Mouse (Mus musculus): ENCODE measurements around the gene A930033H14Rik. TPM values are rescaled to one million over a fixed set of nuclear protein-coding genes. Genes with fewer than 3 reads are reported as not detected.

A930033H14Rik gene
- total and polyA plus RNA-seq, 3 experiments: 0.61 to 1.1 (median 1.1) TPM

DNA sequence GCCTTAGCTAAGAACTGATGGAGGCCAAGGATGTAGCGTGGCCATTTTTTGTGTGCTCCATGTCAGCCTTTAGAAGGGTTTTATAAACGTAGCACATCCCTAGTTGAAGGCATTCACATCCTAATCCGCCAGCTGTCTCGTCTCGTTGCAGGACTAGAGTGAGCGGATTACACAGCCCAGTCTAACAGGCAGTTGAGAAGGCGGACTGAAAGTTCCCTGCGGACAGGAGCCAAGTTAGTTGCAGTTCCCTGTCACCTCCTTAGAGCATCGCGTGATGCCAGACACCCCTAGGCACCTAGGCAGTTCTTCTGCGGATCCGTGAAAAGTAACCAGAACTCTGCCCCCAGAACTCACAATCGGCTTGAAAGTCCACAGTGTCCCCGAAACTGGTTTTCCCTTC is 922 bp downstream of the A930033H14Rik start:
- DNase-seq: peak; percentile 61 to 70

DNA sequence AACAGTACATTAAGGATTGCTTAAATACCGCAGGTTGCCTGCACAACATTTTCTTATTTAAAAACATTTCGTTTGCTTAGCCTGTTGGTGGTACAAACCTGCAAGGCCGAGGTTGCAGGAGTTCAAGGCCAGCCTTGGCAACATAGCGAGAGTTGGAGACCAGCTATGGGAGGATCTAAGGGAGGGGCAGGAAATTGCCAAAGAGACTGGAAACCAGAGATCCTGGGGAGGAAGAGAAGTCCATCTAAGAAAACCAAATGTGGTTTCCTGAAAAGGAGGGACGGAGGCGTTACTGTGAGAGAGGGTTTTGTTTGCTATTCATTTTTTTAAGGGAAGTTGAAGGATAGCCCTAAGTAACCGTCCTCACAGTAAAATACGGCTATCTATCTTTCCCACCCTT is 1.3 kb downstream of the A930033H14Rik start:
- intact Hi-C loops (cut with DNase I): no loop called here
- Histone ChIP-seq H3K79me2 (replicated peaks; ENCODE audit: control insufficient read depth, insufficient read depth, low read length) (no peaks in the 10 kb centered on the region), H3K9ac (ENCODE audit: low read depth, low read length) (peak overlapping the region; percentile 59), H3K36me3 (ENCODE audit: control insufficient read depth, insufficient read depth, low read length) (no peaks in the 10 kb centered on the region), H3K27ac (peak overlapping the region; percentile 98), H3K27me3 (ENCODE audit: control insufficient read depth, insufficient read depth, low read length) (no peaks in the 10 kb centered on the region), H3K4me1 (ENCODE audit: control insufficient read depth, insufficient read depth, low read length) (peaks cover 10% of the 10 kb centered on the region), H3K4me3 (peak overlapping the region; percentile 88)
- 34% methylated on average over 8 of the region's 8 CpGs for WGBS
- peak; percentile 55 to 64 for DNase-seq
- TF ChIP-seq EP300 (IDR thresholded peaks at IDR 0.05; ENCODE audit: insufficient read depth, low read depth, low read length): no peak
- no peak for TF ChIP-seq POLR2A (IDR thresholded peaks at IDR 0.05; ENCODE audit: insufficient read depth, low read depth, low read length)
- no peak for TF ChIP-seq CTCF (IDR thresholded peaks at IDR 0.05)

More for the DNA sequence above, 922 bp downstream of the A930033H14Rik start:
- H3K27ac ChIP-seq: peak overlapping the region; percentile 98
- no peaks in the 10 kb centered on the region for H3K27me3 ChIP-seq (ENCODE audit: control insufficient read depth, insufficient read depth, low read length)
- peaks cover 10% of the 10 kb centered on the region for H3K4me1 ChIP-seq (ENCODE audit: control insufficient read depth, insufficient read depth, low read length)
- H3K79me2 ChIP-seq (replicated peaks; ENCODE audit: control insufficient read depth, insufficient read depth, low read length): no peaks in the 10 kb centered on the region
- H3K36me3 ChIP-seq (ENCODE audit: control insufficient read depth, insufficient read depth, low read length): no peaks in the 10 kb centered on the region
- intact Hi-C loops (cut with DNase I): loop anchor here (1.0 to 2.0 kb wide), 4 partner anchors 25 to 95 kb away; no protein-coding TSS in a partner anchor
- peak overlapping the region; percentile 88 for H3K4me3 ChIP-seq
- H3K9ac ChIP-seq (ENCODE audit: low read depth, low read length): peak overlapping the region; percentile 59
- WGBS: 5% methylated on average over 14 of the region's 14 CpGs
- no peak for TF ChIP-seq POLR2A (IDR thresholded peaks at IDR 0.05; ENCODE audit: insufficient read depth, low read depth, low read length)
- TF ChIP-seq EP300 (IDR thresholded peaks at IDR 0.05; ENCODE audit: insufficient read depth, low read depth, low read length): 0 out of 2 replicates have a peak, but pooled peaks have one; percentile 19
- no peak for TF ChIP-seq CTCF (IDR thresholded peaks at IDR 0.05)

DNA sequence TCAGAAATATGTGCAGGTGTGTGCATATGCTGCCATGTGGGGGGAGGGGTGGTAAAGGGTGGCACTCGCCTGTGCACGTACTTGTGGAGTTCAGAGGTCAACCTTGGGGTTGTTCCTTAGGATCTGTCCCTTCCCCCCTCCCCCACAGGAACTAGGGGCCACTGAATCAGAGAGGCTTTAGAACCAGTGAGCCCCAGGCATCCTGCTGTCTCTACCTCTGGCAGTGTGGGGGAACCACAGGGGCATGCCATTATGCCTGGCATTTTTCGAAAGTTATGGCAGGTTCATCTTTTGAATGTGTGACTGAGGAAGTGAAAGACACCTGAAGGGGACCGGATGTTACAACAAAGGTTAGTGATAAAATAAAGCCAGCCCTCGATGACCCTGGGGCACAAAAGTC is 2.2 kb downstream of the A930033H14Rik start:
- no peak for DNase-seq
- Histone ChIP-seq H3K27me3 (ENCODE audit: control insufficient read depth, insufficient read depth, low read length) (no peaks in the 10 kb centered on the region), H3K9ac (ENCODE audit: low read depth, low read length) (no peak overlapping the region), H3K4me3 (no peak overlapping the region), H3K4me1 (ENCODE audit: control insufficient read depth, insufficient read depth, low read length) (peaks cover 10% of the 10 kb centered on the region), H3K27ac (no peak overlapping the region), H3K79me2 (replicated peaks; ENCODE audit: control insufficient read depth, insufficient read depth, low read length) (no peaks in the 10 kb centered on the region), H3K36me3 (ENCODE audit: control insufficient read depth, insufficient read depth, low read length) (no peaks in the 10 kb centered on the region)
- TF ChIP-seq CTCF (IDR thresholded peaks at IDR 0.05) (no peak), POLR2A (IDR thresholded peaks at IDR 0.05; ENCODE audit: insufficient read depth, low read depth, low read length) (no peak), EP300 (IDR thresholded peaks at IDR 0.05; ENCODE audit: insufficient read depth, low read depth, low read length) (no peak)
- WGBS: 87% methylated on average over 5 of the region's 5 CpGs
- intact Hi-C loops (cut with DNase I): no loop called here

DNA sequence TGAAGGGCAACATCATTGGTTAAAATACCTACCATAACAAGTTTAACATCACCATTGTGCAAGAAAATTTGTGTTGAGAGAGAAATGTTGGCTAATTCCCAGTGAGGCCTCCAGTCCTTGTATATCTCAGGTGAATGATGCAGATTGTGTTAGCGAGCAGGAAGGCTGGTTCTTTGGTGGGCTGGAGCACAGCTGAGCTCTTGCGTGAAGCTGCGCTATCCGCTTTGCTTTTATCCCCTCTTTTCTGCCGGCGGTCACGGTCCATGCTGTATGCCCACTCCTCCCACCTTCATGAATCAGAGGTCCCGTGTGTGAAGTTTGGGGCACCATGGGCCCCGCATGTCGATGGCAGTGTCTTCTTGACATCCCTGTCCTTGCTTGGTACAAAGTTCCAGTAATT is 2.9 kb downstream of the A930033H14Rik start:
- H3K27me3 ChIP-seq (ENCODE audit: control insufficient read depth, insufficient read depth, low read length): no peaks in the 10 kb centered on the region
- 98% methylated on average over 10 of the region's 10 CpGs for WGBS
- H3K36me3 ChIP-seq (ENCODE audit: control insufficient read depth, insufficient read depth, low read length): no peaks in the 10 kb centered on the region
- no peak overlapping the region for H3K9ac ChIP-seq (ENCODE audit: low read depth, low read length)
- DNase-seq: no peak
- intact Hi-C loops (cut with DNase I): no loop called here
- TF ChIP-seq EP300 (IDR thresholded peaks at IDR 0.05; ENCODE audit: insufficient read depth, low read depth, low read length): no peak
- TF ChIP-seq POLR2A (IDR thresholded peaks at IDR 0.05; ENCODE audit: insufficient read depth, low read depth, low read length): no peak
- no peak for TF ChIP-seq CTCF (IDR thresholded peaks at IDR 0.05)
- H3K79me2 ChIP-seq (replicated peaks; ENCODE audit: control insufficient read depth, insufficient read depth, low read length): no peaks in the 10 kb centered on the region
- peaks cover 10% of the 10 kb centered on the region for H3K4me1 ChIP-seq (ENCODE audit: control insufficient read depth, insufficient read depth, low read length)
- H3K27ac ChIP-seq: no peak overlapping the region
- H3K4me3 ChIP-seq: no peak overlapping the region

DNA sequence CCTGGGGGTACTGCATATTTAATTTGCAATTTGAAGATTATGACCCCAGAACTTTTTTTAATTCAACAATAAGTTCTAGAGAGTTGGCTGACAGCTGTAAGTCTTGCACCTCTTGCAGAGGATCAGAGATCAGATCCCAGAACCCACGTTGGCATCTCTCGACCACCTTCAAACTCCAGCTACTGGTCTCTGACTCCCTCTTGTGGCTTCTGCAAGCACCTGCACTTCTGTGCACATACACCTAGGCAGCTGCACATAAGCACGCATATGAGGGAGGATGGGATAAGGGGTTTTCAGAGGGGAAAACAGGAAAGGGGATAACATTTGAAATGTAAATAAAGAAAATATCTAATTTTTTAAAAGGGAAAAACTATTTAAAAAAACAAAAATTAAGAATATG is 4.2 kb downstream of the A930033H14Rik start:
- 95% methylated on average over 3 of the region's 3 CpGs for WGBS

DNA sequence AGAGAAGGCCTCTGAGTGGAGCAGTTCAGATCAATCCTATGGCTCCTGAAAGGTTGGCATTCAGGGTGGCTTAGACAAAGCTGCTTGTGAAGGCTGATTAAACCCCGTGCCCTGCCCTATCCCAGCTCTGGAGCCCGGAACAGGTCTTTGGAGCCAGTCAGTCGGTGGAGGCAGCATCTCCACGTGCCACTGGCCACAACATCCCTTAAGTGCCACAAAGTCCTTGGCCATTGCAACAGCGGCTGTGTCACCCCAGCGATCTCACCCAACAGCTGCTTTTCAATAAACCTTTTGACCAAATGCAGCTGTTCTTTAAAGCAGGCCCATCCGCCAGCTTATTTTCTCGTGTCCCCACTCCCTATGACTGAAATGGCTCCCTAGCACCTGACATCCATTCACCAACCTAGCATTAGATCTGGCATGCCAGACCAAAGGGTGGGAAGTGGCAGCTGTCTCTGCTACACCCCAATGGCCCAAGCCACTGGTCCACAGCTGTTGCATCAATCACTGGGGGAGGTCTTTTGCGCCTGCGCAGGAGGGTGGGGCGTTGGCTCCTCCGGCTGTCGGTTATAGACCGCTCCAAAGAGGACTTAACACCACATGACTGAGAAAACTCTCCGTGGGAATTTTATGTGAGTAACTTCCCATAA is 4.8 kb downstream of the A930033H14Rik start:
- no peak overlapping the region for H3K9ac ChIP-seq (ENCODE audit: low read depth, low read length)
- no peak overlapping the region for H3K27ac ChIP-seq
- no peaks in the 10 kb centered on the region for H3K79me2 ChIP-seq (replicated peaks; ENCODE audit: control insufficient read depth, insufficient read depth, low read length)
- no peak for TF ChIP-seq CTCF (IDR thresholded peaks at IDR 0.05)
- TF ChIP-seq EP300 (IDR thresholded peaks at IDR 0.05; ENCODE audit: insufficient read depth, low read depth, low read length): no peak
- 0 out of 2 replicates have a peak, but pooled peaks have one; percentile 14 for TF ChIP-seq POLR2A (IDR thresholded peaks at IDR 0.05; ENCODE audit: insufficient read depth, low read depth, low read length)
- no peaks in the 10 kb centered on the region for H3K27me3 ChIP-seq (ENCODE audit: control insufficient read depth, insufficient read depth, low read length)
- peak; percentile 62 to 65 for DNase-seq
- peaks cover 5% of the 10 kb centered on the region for H3K4me1 ChIP-seq (ENCODE audit: control insufficient read depth, insufficient read depth, low read length)
- no peak overlapping the region for H3K4me3 ChIP-seq
- no peaks in the 10 kb centered on the region for H3K36me3 ChIP-seq (ENCODE audit: control insufficient read depth, insufficient read depth, low read length)
- intact Hi-C loops (cut with DNase I): no loop called here
- WGBS: 81% methylated on average over 15 of the region's 15 CpGs

More for the DNA sequence above, 4.2 kb downstream of the A930033H14Rik start:
- no peaks in the 10 kb centered on the region for H3K27me3 ChIP-seq (ENCODE audit: control insufficient read depth, insufficient read depth, low read length)
- no peak for DNase-seq
- H3K4me3 ChIP-seq: no peak overlapping the region
- H3K36me3 ChIP-seq (ENCODE audit: control insufficient read depth, insufficient read depth, low read length): no peaks in the 10 kb centered on the region
- H3K9ac ChIP-seq (ENCODE audit: low read depth, low read length): no peak overlapping the region
- intact Hi-C loops (cut with DNase I): no loop called here
- no peak overlapping the region for H3K27ac ChIP-seq
- TF ChIP-seq EP300 (IDR thresholded peaks at IDR 0.05; ENCODE audit: insufficient read depth, low read depth, low read length): no peak
- TF ChIP-seq CTCF (IDR thresholded peaks at IDR 0.05): peak; percentile 38
- no peaks in the 10 kb centered on the region for H3K79me2 ChIP-seq (replicated peaks; ENCODE audit: control insufficient read depth, insufficient read depth, low read length)
- peaks cover 6% of the 10 kb centered on the region for H3K4me1 ChIP-seq (ENCODE audit: control insufficient read depth, insufficient read depth, low read length)
